Mouse (Mus musculus): Measurements from ENCODE around the gene Gm40460.
"Not testable (repeated sequence)": the region's sequence is repeated elsewhere in the genome, so short reads cannot be mapped to it uniquely, and the experiment has no call there.

Gm40460 gene

DNA sequence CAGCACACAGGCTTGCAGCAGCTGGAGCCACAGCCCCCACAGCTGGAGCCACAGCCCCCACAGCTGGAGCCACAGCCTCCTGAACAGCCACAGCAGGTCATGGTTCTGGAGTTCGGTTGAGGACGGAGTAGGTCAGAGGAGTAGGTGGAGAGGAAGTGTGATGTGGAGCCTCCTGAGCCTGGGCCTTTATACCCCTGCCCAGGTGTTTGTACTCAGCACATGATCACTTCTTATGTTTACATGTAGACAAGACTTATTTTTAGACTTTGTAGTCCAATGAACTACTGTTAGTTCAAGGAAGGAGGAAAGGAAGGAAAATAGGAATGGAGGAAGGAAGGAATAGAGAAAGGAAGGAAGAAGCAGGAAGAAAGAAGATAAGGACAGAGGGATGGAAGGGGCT lies at the start of gene Gm40460:
Gm40460 (minus strand) TSS at position 101 of the 400 bp plus-strand sequence.
- DNase-seq (ENCODE audit: low read depth, low spot score): no peak

- not testable (repeated sequence) for DNase-seq (ENCODE audit: low read depth, low spot score)
Measured at GRCm38 (mm10) chr7:142285910-142286612, 45.2 kb upstream of the Gm40460 start.

DNA sequence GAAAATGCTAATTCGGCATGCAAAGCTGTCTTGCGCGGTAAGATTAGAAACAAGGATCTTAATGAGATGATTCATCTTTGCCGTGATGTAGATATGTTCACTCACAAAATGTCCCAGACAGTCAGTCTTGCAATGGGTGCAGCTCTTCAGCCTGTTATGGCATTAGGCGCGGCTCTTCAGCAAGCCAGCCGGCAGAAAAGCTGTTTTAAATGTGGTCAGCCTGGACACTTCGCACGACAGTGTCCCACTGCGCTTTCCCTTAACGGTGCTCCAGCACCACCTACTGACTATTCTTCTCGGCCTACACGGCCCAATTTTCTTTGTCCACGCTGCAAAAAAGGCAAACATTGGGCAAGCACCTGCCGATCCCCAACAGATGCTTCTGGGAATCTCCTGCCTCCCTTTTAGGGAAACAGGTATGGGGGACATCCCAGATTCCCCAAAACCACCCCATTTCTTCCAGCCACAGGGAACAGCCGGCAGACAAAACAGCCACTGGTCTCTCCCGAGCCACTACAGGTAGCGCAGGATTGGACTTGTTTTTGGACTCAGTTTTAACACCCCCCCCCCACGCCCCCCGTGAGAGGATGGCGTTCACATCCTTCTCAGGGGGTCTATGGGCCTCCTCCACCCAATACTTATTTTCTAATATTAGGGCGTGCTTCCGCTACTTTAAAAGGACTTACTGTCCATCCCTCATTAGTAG lies 44.4 kb upstream of the Gm40460 start:
- no peak for DNase-seq (ENCODE audit: low read depth, low spot score)

GRCm38 (mm10) chr7:142284615-142285080 lies 43.8 kb upstream of the Gm40460 start:
- peak; percentile 93 for DNase-seq (ENCODE audit: low read depth, low spot score)

DNA sequence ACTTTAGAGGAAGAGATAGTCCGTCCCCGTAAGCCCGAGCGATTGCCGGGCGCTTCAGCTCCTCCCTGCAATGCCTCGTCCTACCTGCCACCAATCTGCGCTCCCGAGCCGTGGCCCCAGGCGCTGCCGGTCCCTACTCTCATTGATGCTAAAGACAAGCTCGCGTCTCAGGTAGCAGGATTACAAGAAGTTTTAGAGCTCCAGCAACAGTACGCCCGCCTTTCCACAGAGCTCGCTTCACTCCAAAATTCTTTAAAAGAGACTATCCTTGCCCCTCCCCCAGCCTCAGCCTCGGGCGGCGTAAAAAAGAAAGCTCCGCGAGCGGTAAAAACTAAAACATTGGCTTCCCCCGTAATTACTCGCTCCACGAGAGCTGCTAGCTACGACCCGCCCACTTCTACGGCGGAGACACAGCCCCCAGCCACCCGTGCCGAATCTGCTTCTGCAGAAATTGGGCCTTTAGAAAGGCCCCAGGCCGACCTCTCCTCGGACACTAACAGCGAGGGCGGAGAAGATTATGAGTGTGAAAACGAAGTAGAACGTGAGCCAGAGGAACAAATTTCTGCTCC lies 43.2 kb upstream of the Gm40460 start:
- peak; percentile 81 for DNase-seq (ENCODE audit: low read depth, low spot score)

GRCm38 (mm10) chr7:142282847-142283246 lies 42.0 kb upstream of the Gm40460 start:
- DNase-seq (ENCODE audit: low read depth, low spot score): not testable (repeated sequence)

DNA sequence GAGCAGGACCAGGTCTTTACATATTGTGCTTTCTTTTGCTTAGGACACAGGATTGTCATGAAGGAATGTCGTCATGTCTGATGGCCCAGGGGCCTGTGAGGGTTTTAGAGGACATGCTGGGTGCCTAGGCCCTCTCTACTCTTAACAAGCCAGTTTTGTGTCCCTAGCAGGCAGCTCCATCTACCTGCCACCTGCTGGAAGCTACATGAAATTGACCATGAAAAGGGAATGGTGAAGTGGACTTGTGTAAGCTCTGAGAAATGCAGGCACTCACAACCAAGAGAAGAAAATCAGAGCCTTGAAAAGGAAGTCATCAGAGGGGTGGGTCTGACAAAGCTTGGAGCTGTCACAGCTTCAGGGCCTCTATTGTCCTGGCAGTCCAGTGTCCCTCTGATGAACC lies 38.4 kb upstream of the Gm40460 start:
- DNase-seq (ENCODE audit: low read depth, low spot score): peak; percentile 26

- peak; percentile 26 for DNase-seq (ENCODE audit: low read depth, low spot score)
Measured at GRCm38 (mm10) chr7:142278183-142278582, 37.3 kb upstream of the Gm40460 start.

GRCm38 (mm10) chr7:142274263-142274662 lies 33.4 kb upstream of the Gm40460 start, which contains the start of gene Gm4559:
Gm4559 (minus strand) TSS chr7:142274363.
- DNase-seq (ENCODE audit: low read depth, low spot score): not testable (repeated sequence)

- not testable (repeated sequence) for DNase-seq (ENCODE audit: low read depth, low spot score)
Measured at GRCm38 (mm10) chr7:142258254-142258653, 17.4 kb upstream of the Gm40460 start, which contains the start of gene Gm2431. Gm2431 (minus strand) TSS chr7:142258354.

DNA sequence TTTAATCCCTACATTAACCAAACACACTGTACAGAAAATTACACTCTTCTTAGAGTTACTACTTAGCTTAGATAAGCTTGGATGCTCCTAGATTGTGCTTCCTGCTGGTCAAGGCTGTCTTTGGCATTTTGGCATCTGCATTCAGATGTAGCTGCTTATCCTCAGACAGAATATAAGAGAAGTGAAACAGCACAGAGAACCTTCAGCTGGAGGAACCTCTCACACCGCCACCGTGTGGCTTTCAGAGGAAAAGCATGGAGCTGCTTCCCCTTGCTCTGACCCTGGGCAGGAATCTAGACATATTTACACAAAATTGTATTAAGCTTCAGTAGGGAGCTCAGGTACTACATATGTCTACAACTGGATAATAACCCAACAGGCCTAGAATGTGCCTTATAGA lies 14.6 kb upstream of the Gm40460 start:
- peak; percentile 30 for DNase-seq (ENCODE audit: low read depth, low spot score)

DNA sequence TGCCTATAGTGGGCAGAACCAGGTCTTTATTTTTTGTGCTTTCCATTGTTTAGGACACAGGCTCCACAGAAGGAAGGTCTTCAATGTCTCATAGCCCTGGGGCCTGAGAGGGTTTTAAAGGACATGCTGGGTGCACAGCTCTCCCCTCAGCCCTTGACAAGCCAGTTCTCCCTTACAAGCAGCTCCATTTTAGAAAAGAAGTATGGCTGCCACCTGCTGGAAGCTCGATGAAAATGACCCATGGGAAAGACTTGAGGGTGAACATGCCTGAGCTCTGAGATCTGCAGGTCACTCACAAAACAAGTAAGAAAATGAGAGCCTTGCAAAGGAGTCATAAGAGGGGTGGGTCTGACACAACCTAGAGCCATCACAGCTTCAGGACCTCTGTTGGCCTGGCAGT lies 8.9 kb upstream of the Gm40460 start:
- peak; percentile 59 for DNase-seq (ENCODE audit: low read depth, low spot score)

- peak; percentile 94 for DNase-seq (ENCODE audit: low read depth, low spot score)
Measured at GRCm38 (mm10) chr7:142231540-142231939, 9.3 kb downstream of the Gm40460 start.

DNA sequence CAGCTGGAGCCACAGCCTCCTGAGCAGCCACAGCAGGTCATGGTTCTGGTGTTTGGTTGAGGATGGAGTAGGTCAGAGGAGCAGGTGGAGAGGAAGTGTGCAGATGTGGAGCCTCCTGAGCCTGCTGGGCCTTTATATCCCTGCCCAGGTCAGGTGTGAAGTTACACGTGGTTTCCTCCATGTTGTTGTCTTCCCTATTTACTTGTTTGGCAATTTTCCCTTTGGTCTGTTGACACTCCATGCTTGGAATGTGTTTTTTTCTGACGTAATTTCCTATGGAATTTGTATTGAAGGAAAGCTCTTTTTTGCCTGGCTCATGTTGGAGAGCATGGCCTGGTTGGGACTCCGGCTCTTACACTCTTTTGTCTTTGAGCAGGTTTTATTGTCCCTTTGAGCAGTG lies 11.0 kb downstream of the Gm40460 start, which contains the start of gene Krtap5-5:
Krtap5-5 (minus strand) TSS at position 101 of the 400 bp plus-strand sequence.
- DNase-seq (ENCODE audit: low read depth, low spot score): not testable (repeated sequence)

- DNase-seq (ENCODE audit: low read depth, low spot score): no peak
Measured at GRCm38 (mm10) chr7:142224518-142224917, 16.4 kb downstream of the Gm40460 start.

DNA sequence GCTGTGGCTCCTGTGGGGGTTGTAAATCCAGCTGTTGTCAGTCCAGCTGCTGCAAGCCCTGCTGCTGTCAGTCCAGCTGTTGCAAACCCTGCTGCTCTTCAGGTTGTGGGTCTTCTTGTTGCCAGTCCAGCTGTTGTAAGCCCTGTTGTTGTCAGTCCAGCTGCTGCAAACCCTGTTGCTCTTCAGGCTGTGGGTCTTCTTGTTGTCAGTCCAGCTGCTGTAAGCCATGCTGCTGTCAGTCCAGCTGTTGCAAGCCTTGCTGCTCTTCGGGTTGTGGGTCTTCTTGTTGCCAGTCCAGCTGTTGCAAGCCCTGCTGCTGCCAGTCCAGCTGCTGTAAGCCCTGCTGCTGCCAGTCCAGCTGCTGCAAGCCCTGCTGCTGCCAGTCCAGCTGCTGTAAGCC lies 28.7 kb downstream of the Gm40460 start:
- not testable (repeated sequence) for DNase-seq (ENCODE audit: low read depth, low spot score)

GRCm38 (mm10) chr7:142211559-142211958 lies 29.3 kb downstream of the Gm40460 start, which contains the start of gene Gm7579:
Gm7579 (plus strand) TSS chr7:142211859.
- no peak for DNase-seq (ENCODE audit: low read depth, low spot score)

GRCm38 (mm10) chr7:142206891-142207290 lies 34.0 kb downstream of the Gm40460 start:
- DNase-seq (ENCODE audit: low read depth, low spot score): not testable (repeated sequence)

GRCm38 (mm10) chr7:142205488-142205887 lies 35.4 kb downstream of the Gm40460 start:
- no peak for DNase-seq (ENCODE audit: low read depth, low spot score)

DNA sequence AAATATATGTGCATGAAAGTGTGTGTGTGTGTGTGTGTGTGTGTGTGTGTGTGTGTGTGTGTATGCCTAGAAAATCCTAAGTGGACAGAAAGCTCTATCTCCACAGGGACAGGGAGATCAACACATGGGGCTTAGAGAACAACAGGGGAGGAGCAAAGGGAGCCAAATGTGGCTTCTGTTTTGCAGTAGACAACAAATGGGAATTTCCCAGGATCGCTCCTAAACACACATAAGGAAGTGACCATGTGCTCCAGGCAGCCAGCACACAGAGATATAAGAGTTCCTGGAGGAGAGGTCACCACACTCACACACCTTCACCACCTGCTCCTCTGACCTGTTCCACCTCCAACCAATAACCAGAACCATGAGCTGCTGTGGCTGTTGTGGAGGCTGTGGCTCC lies 39.8 kb downstream of the Gm40460 start, which contains the start of gene Krtap5-3:
Krtap5-3 (plus strand) TSS at position 301 of the 400 bp plus-strand sequence.
- DNase-seq (ENCODE audit: low read depth, low spot score): no peak

- DNase-seq (ENCODE audit: low read depth, low spot score): no peak
Measured at GRCm38 (mm10) chr7:142198748-142199147, 42.1 kb downstream of the Gm40460 start.
